Mouse (Mus musculus) C2C12 (cell line): ENCODE results near the gene Maml1. TPM values are rescaled to one million over a fixed set of nuclear protein-coding genes. Genes with fewer than 3 reads are reported as not detected.

Experiments
- H3K27me3 ChIP-seq: one replicate; pipeline ENCODE4 v1.6.1; 2011; ENCODE audit not compliant: control insufficient read depth, insufficient read depth, insufficient read length
- H3K36me3 ChIP-seq: one replicate; pipeline ENCODE4 v1.6.1; 2011; ENCODE audit not compliant: control insufficient read depth, insufficient read depth
- H3K4me3 ChIP-seq: one replicate; pipeline ENCODE4 v1.5.1; 2011; ENCODE audit warnings: mild to moderate bottlenecking, control low read depth; ENCODE audit not compliant: poor library complexity, insufficient read depth, severe bottlenecking
- H3K79me2 ChIP-seq: one replicate; pipeline ENCODE4 v1.6.1; 2011; ENCODE audit not compliant: control insufficient read depth, insufficient read depth
- H3K79me3 ChIP-seq: one replicate; pipeline ENCODE4 v1.6.1; 2011; ENCODE audit warnings: low read depth, control low read depth
- H3ac ChIP-seq: one replicate; pipeline ENCODE3; 2011; ENCODE audit warnings: low read depth; ENCODE audit not compliant: control insufficient read depth, insufficient read length
- CEBPB ChIP-seq: IDR thresholded peaks from one replicate; pipeline ENCODE4 v1.6.1; 2011; ENCODE audit warnings: low read depth, mild to moderate bottlenecking, control low read depth, moderate library complexity
- CTCF ChIP-seq: IDR thresholded peaks from one replicate; pipeline ENCODE4 v1.5.1; 2011; ENCODE audit not compliant: control insufficient read depth, insufficient read depth, insufficient read length
- FOSL1 ChIP-seq: IDR thresholded peaks from one replicate; pipeline ENCODE4 v1.8.0; 2011; ENCODE audit warnings: mild to moderate bottlenecking, low read length; ENCODE audit not compliant: poor library complexity, insufficient read depth, severe bottlenecking
- MAX ChIP-seq: IDR thresholded peaks from one replicate; pipeline ENCODE4 v1.6.1; 2011; ENCODE audit warnings: mild to moderate bottlenecking, control low read depth
- MYOD1 ChIP-seq: IDR thresholded peaks from one replicate; pipeline ENCODE4 v1.6.1; 2011; ENCODE audit warnings: low read depth; ENCODE audit not compliant: control insufficient read depth, insufficient read length
- MYOG ChIP-seq: IDR thresholded peaks from one replicate; pipeline ENCODE4 v1.6.1; 2011; ENCODE audit not compliant: control insufficient read depth, insufficient read length; ENCODE audit errors: extremely low read depth
- USF1 ChIP-seq: IDR thresholded peaks from one replicate; pipeline ENCODE4 v1.6.1; 2011; ENCODE audit warnings: low read depth, mild to moderate bottlenecking, control low read depth, moderate library complexity
- polyA plus RNA-seq: library from polyadenylated mRNA; unstranded; fragments of >200 nt; fragmentation: generic; extraction: Trizol; gene quantifications from one replicate; pipeline ENCODE4 v1.2.1, GENCODE M21; 2012; ENCODE audit warnings: missing spikeins

Gene Maml1
- polyA plus RNA-seq, 1 experiment = 14.8 TPM

GRCm38 (mm10) chr11:50285263-50285662 lies 6.8 kb downstream of the Maml1 start:
- Histone ChIP-seq H3K27me3 (no peaks in the 10 kb centered on the region), H3K36me3 (peaks cover 66% of the 10 kb centered on the region), H3K4me3 (no peak overlapping the region), H3K79me3 (peaks cover 81% of the 10 kb centered on the region), H3K79me2 (peaks cover 97% of the 10 kb centered on the region), H3ac (no peak overlapping the region)
- TF ChIP-seq MAX (no peak), CEBPB (no peak), CTCF (no peak), MYOG (no peak), FOSL1 (no peak), USF1 (no peak)

GRCm38 (mm10) chr11:50280053-50280452 lies 12.1 kb downstream of the Maml1 start:
- H3K79me3 ChIP-seq = peaks cover 65% of the 10 kb centered on the region
- no peak for TF ChIP-seq FOSL1
- TF ChIP-seq MYOG = no peak
- H3ac ChIP-seq = no peak overlapping the region
- peaks cover 29% of the 10 kb centered on the region for H3K36me3 ChIP-seq
- no peaks in the 10 kb centered on the region for H3K27me3 ChIP-seq
- peaks cover 97% of the 10 kb centered on the region for H3K79me2 ChIP-seq
- H3K4me3 ChIP-seq = no peak overlapping the region

- H3ac ChIP-seq = no peak overlapping the region
- H3K79me3 ChIP-seq = peaks cover 69% of the 10 kb centered on the region
- H3K36me3 ChIP-seq = peaks cover 23% of the 10 kb centered on the region
- no peak overlapping the region for H3K4me3 ChIP-seq
- no peaks in the 10 kb centered on the region for H3K27me3 ChIP-seq
- TF ChIP-seq MAX (no peak), FOSL1 (no peak)
- peaks cover 97% of the 10 kb centered on the region for H3K79me2 ChIP-seq
These were observed 13.1 kb downstream of the Maml1 start for GRCm38 (mm10) chr11:50279005-50279404.

- no peak for TF ChIP-seq FOSL1
- no peak for TF ChIP-seq MYOG
- no peak for TF ChIP-seq USF1
- Histone ChIP-seq H3K79me3 (peaks cover 69% of the 10 kb centered on the region), H3K36me3 (peaks cover 28% of the 10 kb centered on the region), H3K27me3 (no peaks in the 10 kb centered on the region), H3K4me3 (no peak overlapping the region), H3ac (no peak overlapping the region), H3K79me2 (peaks cover 97% of the 10 kb centered on the region)
These were observed 14.4 kb downstream of the Maml1 start for GRCm38 (mm10) chr11:50277706-50278105.

- Histone ChIP-seq H3K79me2 (peaks cover 98% of the 10 kb centered on the region), H3K4me3 (no peak overlapping the region), H3ac (no peak overlapping the region), H3K79me3 (peaks cover 70% of the 10 kb centered on the region), H3K36me3 (peaks cover 29% of the 10 kb centered on the region), H3K27me3 (no peaks in the 10 kb centered on the region)
- TF ChIP-seq MYOG (no peak), MYOD1 (no peak), MAX (no peak), FOSL1 (no peak), CEBPB (no peak), USF1 (no peak), CTCF (no peak)
These were observed 15.1 kb downstream of the Maml1 start for GRCm38 (mm10) chr11:50277025-50277424.

GRCm38 (mm10) chr11:50275568-50276151 lies 16.5 kb downstream of the Maml1 start:
- H3ac ChIP-seq = no peak overlapping the region
- H3K79me3 ChIP-seq = peaks cover 76% of the 10 kb centered on the region

More at GRCm38 (mm10) chr11:50275568-50276151, 16.5 kb downstream of the Maml1 start:
- peaks cover 100% of the 10 kb centered on the region for H3K79me2 ChIP-seq
- peaks cover 24% of the 10 kb centered on the region for H3K36me3 ChIP-seq
- TF ChIP-seq FOSL1 (peak; percentile 19), MAX (peak; percentile 63), MYOG (no peak), CTCF (no peak), MYOD1 (peak; percentile 38), CEBPB (no peak), USF1 (peak; percentile 91)
- no peaks in the 10 kb centered on the region for H3K27me3 ChIP-seq
- H3K4me3 ChIP-seq = no peak overlapping the region
